Mouse (Mus musculus): ENCODE data around the gene Papolb.

DNA sequence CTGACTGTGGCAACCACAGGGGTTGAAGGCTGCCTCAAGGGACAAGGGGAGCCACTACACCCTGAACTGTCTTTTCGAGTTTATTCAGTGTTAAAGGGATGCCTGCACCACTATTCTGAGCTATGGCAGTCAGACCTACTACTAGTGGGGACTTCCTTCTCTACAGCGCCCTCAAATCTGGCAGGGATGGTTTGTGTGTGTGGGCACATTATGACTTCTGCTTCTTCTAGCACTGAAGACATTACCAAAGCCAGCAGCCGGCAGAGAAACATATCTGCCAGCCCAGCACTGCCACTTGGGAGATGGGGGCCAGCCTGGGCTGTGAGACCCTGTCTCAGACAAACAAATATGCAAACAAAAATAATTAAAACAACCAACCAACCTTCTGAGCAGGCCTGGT lies 25.7 kb downstream of the Papolb start:
- TF ChIP-seq CTCF (IDR thresholded peaks at IDR 0.05; ENCODE audit: low read depth): no peak
- TF ChIP-seq EP300 (IDR thresholded peaks at IDR 0.05; ENCODE audit: low read depth): no peak
